In the genomic region with DNA sequence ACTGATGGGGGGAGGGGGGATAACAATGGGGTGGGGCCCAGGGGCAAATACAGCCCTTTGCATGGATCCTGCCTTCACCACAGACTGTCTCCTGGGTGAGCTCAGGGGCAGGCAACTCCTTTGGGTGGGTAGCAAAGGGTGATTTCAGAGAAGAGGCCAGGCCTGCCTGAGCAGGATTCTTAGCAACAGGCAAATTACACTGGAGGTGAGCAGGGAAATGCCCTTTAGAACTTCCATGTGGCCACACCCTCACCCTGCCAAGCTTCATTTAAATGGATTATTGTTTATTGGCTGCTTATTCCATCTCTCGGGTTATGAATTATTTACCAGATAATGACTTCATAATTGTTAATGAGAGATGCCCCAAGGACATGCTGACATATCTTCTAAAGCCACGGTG, we compare ENCODE assay signal across 26 mouse cellular contexts.
DNase-seq lines count a peak whose midpoint lies in the region; ATAC-seq and TF ChIP-seq lines count a peak whose summit lies in the region.
"Had no signal": no experiment of that assay in that cellular context is flagged by ENCODE, and none has a peak within 500 bp of the region (broad histone marks: within the 10 kb centered on the region; RNA-seq: fewer than 3 reads in every experiment).

No protein-coding gene starts in this region.

- H3K9me3 ChIP-seq in kidney, embryonic 16.5 days (ENCODE audit: low read length), result no peaks in the 10 kb centered on the region
- H3K9me3 ChIP-seq in intestine, embryonic 15.5 days, result no peaks in the 10 kb centered on the region
- H3K9me3 ChIP-seq in intestine, postnatal 0 days (ENCODE audit: control insufficient read depth), result no peaks in the 10 kb centered on the region
- H3K9me3 ChIP-seq: embryonic facial prominence, embryonic 15.5 days; heart, embryonic 12.5 days; heart, embryonic 15.5 days; hindbrain, embryonic 10.5 days; hindbrain, embryonic 13.5 days had no signal

- H3K36me3 ChIP-seq in kidney, embryonic 16.5 days (ENCODE audit: insufficient read depth, low read length), result no peaks in the 10 kb centered on the region
- H3K36me3 ChIP-seq in intestine, embryonic 15.5 days, result no peaks in the 10 kb centered on the region
- no peaks in the 10 kb centered on the region for H3K36me3 ChIP-seq in intestine, postnatal 0 days (ENCODE audit: control insufficient read depth, insufficient read depth)
- H3K36me3 ChIP-seq: embryonic facial prominence, embryonic 15.5 days; heart, embryonic 12.5 days; heart, embryonic 15.5 days; hindbrain, embryonic 10.5 days; hindbrain, embryonic 13.5 days had no signal

- H3K4me1 ChIP-seq in kidney, embryonic 16.5 days (ENCODE audit: insufficient read depth, low read length), result no peaks in the 10 kb centered on the region
- H3K4me1 ChIP-seq in intestine, embryonic 15.5 days (replicated peaks), result peaks cover 5% of the 10 kb centered on the region; the same call in 1 of the 2 replicates
- H3K4me1 ChIP-seq in intestine, postnatal 0 days (replicated peaks; ENCODE audit: control insufficient read depth, insufficient read depth, low read length), result peaks cover 3% of the 10 kb centered on the region; the same call in 1 of the 2 replicates
- H3K4me1 ChIP-seq: heart, embryonic 15.5 days had no signal

- no peaks in the 10 kb centered on the region for H3K27me3 ChIP-seq in kidney, embryonic 16.5 days (ENCODE audit: insufficient read depth, low read length)
- H3K27me3 ChIP-seq in intestine, embryonic 15.5 days (replicated peaks), result no peaks in the 10 kb centered on the region
- H3K27me3 ChIP-seq in intestine, postnatal 0 days (replicated peaks; ENCODE audit: control insufficient read depth, insufficient read depth, low read length), result no peaks in the 10 kb centered on the region
- H3K27me3 ChIP-seq: embryonic facial prominence, embryonic 15.5 days; heart, embryonic 12.5 days; heart, embryonic 15.5 days; hindbrain, embryonic 13.5 days had no signal

- WGBS in kidney, embryonic 16.5 days, result 76% methylated on average over 2 of the region's 2 CpGs
- 64% methylated on average over 2 of the region's 2 CpGs for WGBS in intestine, embryonic 15.5 days
- 29% methylated on average over 2 of the region's 2 CpGs for WGBS in intestine, postnatal 0 days

- ATAC-seq in kidney, embryonic 16.5 days (ENCODE audit: low FRiP score, low TSS enrichment), result no peak
- peak; percentile 74 for ATAC-seq in intestine, embryonic 15.5 days
- peak; percentile 66 for ATAC-seq in intestine, postnatal 0 days
- ATAC-seq: CD4-positive, CD25-positive, alpha-beta regulatory T cell, adult 4 months; forebrain, embryonic 14.5 days; forebrain, postnatal 0 days; hindbrain, embryonic 16.5 days had no signal

- no peak overlapping the region for H3K4me3 ChIP-seq in kidney, embryonic 16.5 days (ENCODE audit: low read length)
- no peak overlapping the region for H3K4me3 ChIP-seq in intestine, embryonic 15.5 days (replicated peaks)
- H3K4me3 ChIP-seq in intestine, postnatal 0 days (ENCODE audit: low read depth, low read length), result no peak overlapping the region
- H3K4me3 ChIP-seq: embryonic facial prominence, embryonic 15.5 days; gastrocnemius, adult 2 months; heart, embryonic 12.5 days; heart, embryonic 15.5 days; hindbrain, embryonic 10.5 days; hindbrain, embryonic 13.5 days had no signal

- H3K9ac ChIP-seq in kidney, embryonic 16.5 days (replicated peaks; ENCODE audit: low read length), result no peak overlapping the region
- H3K9ac ChIP-seq in intestine, embryonic 15.5 days, result no peak overlapping the region
- H3K9ac ChIP-seq in intestine, postnatal 0 days (ENCODE audit: low read depth, low read length), result no peak overlapping the region
- H3K9ac ChIP-seq: embryonic facial prominence, embryonic 15.5 days; forebrain, postnatal 0 days; heart, embryonic 12.5 days; heart, embryonic 15.5 days; hindbrain, embryonic 13.5 days had no signal

- no peak overlapping the region for H3K4me2 ChIP-seq in kidney, embryonic 16.5 days (replicated peaks; ENCODE audit: low read depth, low read length)
- no peak overlapping the region for H3K4me2 ChIP-seq in intestine, embryonic 15.5 days (replicated peaks)
- H3K4me2 ChIP-seq in intestine, postnatal 0 days (replicated peaks; ENCODE audit: low read depth), result no peak overlapping the region
- H3K4me2 ChIP-seq: embryonic facial prominence, embryonic 15.5 days; heart, embryonic 12.5 days; heart, embryonic 15.5 days; hindbrain, embryonic 13.5 days had no signal

- H3K27ac ChIP-seq in kidney, embryonic 16.5 days (ENCODE audit: low read length), result no peak overlapping the region
- H3K27ac ChIP-seq in intestine, embryonic 15.5 days, result no peak overlapping the region
- H3K27ac ChIP-seq in intestine, postnatal 0 days (ENCODE audit: low read depth, low read length), result peak overlapping the region; percentile 31; the same call in 1 of the 2 replicates
- H3K27ac ChIP-seq: embryonic facial prominence, embryonic 15.5 days; heart, embryonic 15.5 days; hindbrain, embryonic 10.5 days; hindbrain, embryonic 13.5 days had no signal

- TF ChIP-seq CTCF in intestine, postnatal 0 days (IDR thresholded peaks at IDR 0.05; ENCODE audit: low read depth), result no peak

- intact Hi-C loops in left cerebral cortex, postnatal 36 days (cut with DNase I), result no loop called here

- DNase-seq in kidney, adult 9 months, result peak; percentile 62
- no peak for DNase-seq in embryo, embryonic 11 days
- DNase-seq in left cerebral cortex, postnatal 36 days (ENCODE audit: low spot score in 2 of 2), result no peak
- DNase-seq: adrenal gland, adult 2 months; adrenal gland, postnatal 14 days; cerebellum, adult 11 months; cerebellum, adult 2 months; cerebellum, adult 9-11 months; cerebellum, postnatal 25 days; forebrain, postnatal 0 days; gastrocnemius, adult 2 months; gastrocnemius, postnatal 14 days; heart, adult 11 months; heart, postnatal 10 days; heart, postnatal 36 days had no signal
